Mouse (Mus musculus): ENCODE measurements at regions not wholly inside any gene's neighbourhood (a gene's known extent, or its start where the extent isn't known, plus 50 kb on each side); places are given as distances from the start of the nearest gene placed in this dataset.

DNA sequence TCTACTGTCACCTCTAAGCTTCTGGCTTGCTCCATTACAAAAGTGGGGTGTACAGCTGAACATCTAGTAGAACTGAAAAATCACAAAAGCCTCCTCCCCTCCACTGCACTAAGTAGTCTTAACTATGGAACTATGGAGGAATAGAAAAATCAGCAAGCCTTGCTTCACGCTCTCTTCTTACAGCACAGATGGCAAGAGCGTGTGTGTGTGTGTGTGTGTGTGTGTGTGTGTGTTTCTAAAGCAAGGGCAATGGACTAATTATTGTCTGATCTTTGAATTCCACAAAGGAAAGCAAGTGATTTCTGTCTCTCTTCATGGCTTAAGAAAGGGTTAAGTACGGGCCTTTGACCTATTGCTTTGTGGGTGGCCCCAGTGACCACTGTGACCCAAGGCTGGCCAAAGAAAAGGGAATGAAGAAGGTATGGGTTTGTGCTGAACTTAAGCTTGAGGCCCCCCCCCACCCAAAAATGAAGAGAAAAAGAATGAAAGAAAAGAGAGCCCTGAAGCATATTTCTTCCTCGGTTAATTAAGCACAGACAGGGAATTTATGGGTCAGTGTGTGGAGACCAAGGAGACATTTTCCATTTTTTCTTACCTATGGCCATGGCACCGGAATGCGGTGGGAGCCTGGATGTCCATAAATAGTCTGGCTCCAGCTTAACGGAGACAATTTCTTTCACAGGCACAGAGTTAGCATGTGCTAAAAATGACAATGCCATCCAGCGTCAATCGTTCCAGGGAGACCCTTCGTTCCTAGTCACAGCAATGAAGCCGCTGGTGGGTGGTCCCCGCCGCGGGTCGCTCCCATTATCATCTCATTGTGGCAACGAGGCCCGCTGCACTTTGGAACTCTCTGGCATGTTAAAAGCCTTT is 119.8 kb downstream of the Zbtb18 start:
- H3K9ac ChIP-seq (replicated peaks) = no peak overlapping the region
- no peak overlapping the region for H3K27ac ChIP-seq (ENCODE audit: low read depth)
- DNase-seq = no peak
- H3K9me3 ChIP-seq (ENCODE audit: low read length) = no peaks in the 10 kb centered on the region
- no peak for ATAC-seq
- no peaks in the 10 kb centered on the region for H3K27me3 ChIP-seq (ENCODE audit: insufficient read depth, low read length)
- no peak overlapping the region for H3K4me2 ChIP-seq (ENCODE audit: low read depth, low read length)
- H3K4me3 ChIP-seq (ENCODE audit: low read depth, low read length) = no peak overlapping the region
- TF ChIP-seq EP300 (IDR thresholded peaks at IDR 0.05; ENCODE audit: low read depth) (no peak), CTCF (IDR thresholded peaks at IDR 0.05; ENCODE audit: low read depth) (no peak)
- 87% methylated on average over 17 of the region's 17 CpGs for WGBS (ENCODE audit: insufficient replicate concordance)
- no peaks in the 10 kb centered on the region for H3K36me3 ChIP-seq (replicated peaks; ENCODE audit: insufficient read depth, low read length)
- no peaks in the 10 kb centered on the region for H3K4me1 ChIP-seq (ENCODE audit: insufficient read depth)

DNA sequence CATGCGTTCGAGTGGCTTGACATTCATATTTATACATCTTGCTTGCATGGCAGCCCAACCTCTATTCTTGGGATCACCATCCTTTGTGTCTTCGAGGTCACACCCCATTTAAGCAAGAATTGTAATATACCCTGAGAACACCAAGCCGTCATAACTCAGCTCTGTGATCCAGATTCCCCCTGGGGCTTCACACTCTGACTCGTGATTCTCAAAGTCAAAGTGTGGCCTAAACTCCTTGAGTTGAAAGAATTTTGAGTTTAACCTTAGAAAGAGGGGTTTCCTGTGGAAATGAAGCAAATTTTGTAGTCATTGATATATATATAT is 120.4 kb downstream of the Zbtb18 start:
- Histone ChIP-seq H3K9me3 (ENCODE audit: low read length) (no peaks in the 10 kb centered on the region), H3K9ac (replicated peaks) (no peak overlapping the region), H3K4me3 (ENCODE audit: low read depth, low read length) (no peak overlapping the region), H3K27me3 (ENCODE audit: insufficient read depth, low read length) (no peaks in the 10 kb centered on the region), H3K36me3 (replicated peaks; ENCODE audit: insufficient read depth, low read length) (no peaks in the 10 kb centered on the region), H3K4me1 (ENCODE audit: insufficient read depth) (no peaks in the 10 kb centered on the region), H3K4me2 (ENCODE audit: low read depth, low read length) (no peak overlapping the region), H3K27ac (ENCODE audit: low read depth) (no peak overlapping the region)
- WGBS (ENCODE audit: insufficient replicate concordance) = 82% methylated on average over 5 of the region's 5 CpGs
- ATAC-seq = no peak
- TF ChIP-seq EP300 (IDR thresholded peaks at IDR 0.05; ENCODE audit: low read depth) = no peak
- no peak for DNase-seq

DNA sequence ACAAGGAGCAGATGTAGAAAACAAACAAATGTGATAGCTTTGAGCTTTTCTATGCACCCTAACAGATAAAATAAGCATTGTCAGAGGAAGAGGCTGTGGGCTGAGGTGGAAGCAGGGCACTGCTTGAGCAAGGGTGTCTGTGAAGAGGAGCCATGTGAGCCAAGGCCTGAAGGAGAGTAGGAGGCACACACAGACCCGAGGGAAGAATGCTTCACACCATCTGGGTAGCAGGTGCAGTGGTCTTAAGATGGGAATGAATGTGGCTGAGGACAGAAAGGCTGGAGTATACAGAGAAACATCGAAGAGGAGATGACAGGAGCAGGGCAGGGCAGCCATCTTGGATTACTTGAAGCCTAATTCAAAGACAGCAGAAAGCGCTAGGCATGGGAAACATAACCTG is 123.5 kb downstream of the Zbtb18 start:
- no peaks in the 10 kb centered on the region for H3K9me3 ChIP-seq (ENCODE audit: low read length)
- ATAC-seq (no peak), DNase-seq (no peak)
- H3K36me3 ChIP-seq (replicated peaks; ENCODE audit: insufficient read depth, low read length) = no peaks in the 10 kb centered on the region
- WGBS (ENCODE audit: insufficient replicate concordance) = 68% methylated on average over 3 of the region's 3 CpGs
- no peak overlapping the region for H3K4me2 ChIP-seq (ENCODE audit: low read depth, low read length)
- no peak overlapping the region for H3K9ac ChIP-seq (replicated peaks)
- H3K27ac ChIP-seq (ENCODE audit: low read depth) = no peak overlapping the region
- TF ChIP-seq CTCF (IDR thresholded peaks at IDR 0.05; ENCODE audit: low read depth) (no peak), EP300 (IDR thresholded peaks at IDR 0.05; ENCODE audit: low read depth) (no peak)
- no peak overlapping the region for H3K4me3 ChIP-seq (ENCODE audit: low read depth, low read length)
- H3K4me1 ChIP-seq (ENCODE audit: insufficient read depth) = no peaks in the 10 kb centered on the region
- no peaks in the 10 kb centered on the region for H3K27me3 ChIP-seq (ENCODE audit: insufficient read depth, low read length)

DNA sequence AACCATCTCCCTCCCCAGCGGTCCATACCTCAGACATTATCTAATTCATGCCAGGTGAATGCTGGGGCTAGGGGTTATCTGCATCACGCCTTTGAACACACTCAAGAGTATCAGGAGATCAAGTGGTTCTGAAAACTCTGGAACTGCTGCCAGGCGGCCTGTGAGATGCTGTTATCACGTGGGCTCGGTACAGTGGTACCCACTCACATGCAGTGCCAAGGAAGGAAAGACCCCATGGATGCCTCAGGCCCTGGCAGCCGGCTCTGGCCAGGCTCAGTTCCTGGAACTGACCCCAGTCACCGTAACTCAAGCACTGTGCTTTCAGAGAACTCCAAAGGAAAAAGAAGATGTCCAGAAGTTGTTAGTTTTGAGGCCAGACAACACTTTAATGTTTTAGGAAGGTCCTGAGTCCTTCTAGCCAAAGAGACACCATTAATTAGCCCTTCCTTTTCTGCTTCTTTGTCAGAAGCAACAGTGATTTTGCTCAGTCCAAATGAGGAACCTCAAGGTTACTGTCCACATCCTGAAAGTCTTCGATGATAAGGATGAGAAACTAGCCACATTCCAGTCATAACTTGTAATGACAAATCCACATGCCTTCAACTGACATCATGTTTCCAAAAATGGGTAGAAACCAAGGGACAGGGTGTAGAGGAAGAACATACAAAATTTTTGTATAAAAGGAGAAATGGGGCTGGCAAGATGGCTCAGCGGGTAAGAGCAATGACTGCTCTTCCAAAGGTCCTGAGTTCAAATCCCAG is 126.1 kb downstream of the Zbtb18 start:
- no peak overlapping the region for H3K27ac ChIP-seq (ENCODE audit: low read depth)
- no peaks in the 10 kb centered on the region for H3K36me3 ChIP-seq (replicated peaks; ENCODE audit: insufficient read depth, low read length)
- no peak overlapping the region for H3K4me2 ChIP-seq (ENCODE audit: low read depth, low read length)
- H3K4me3 ChIP-seq (ENCODE audit: low read depth, low read length) = no peak overlapping the region
- H3K27me3 ChIP-seq (ENCODE audit: insufficient read depth, low read length) = no peaks in the 10 kb centered on the region
- WGBS (ENCODE audit: insufficient replicate concordance) = 62% methylated on average over 9 of the region's 9 CpGs
- H3K9ac ChIP-seq (replicated peaks) = no peak overlapping the region
- no peaks in the 10 kb centered on the region for H3K4me1 ChIP-seq (ENCODE audit: insufficient read depth)
- ATAC-seq = no peak
- TF ChIP-seq CTCF (IDR thresholded peaks at IDR 0.05; ENCODE audit: low read depth) = no peak
- TF ChIP-seq EP300 (IDR thresholded peaks at IDR 0.05; ENCODE audit: low read depth) = no peak
- H3K9me3 ChIP-seq (ENCODE audit: low read length) = no peaks in the 10 kb centered on the region
- no peak for DNase-seq

DNA sequence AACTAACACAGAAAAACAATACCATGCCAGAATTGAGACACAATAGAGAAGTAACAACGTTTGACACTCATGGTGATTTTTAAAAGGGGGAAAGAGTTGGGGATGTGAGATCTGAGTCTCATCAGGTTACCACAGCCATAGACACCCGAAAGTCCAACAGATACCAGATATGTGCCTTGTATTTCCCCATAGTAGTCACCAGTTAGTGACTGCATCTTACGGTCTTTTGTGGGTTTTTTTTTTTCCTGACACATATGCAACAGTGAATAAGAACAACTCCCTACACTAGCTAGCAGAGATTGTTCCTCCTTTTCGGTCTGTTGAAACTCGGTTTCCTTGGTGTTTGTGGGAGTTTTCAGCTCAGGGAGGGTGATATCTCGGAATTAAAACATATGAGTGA is 127.4 kb downstream of the Zbtb18 start:
- no peaks in the 10 kb centered on the region for H3K27me3 ChIP-seq (ENCODE audit: insufficient read depth, low read length)
- no peaks in the 10 kb centered on the region for H3K36me3 ChIP-seq (replicated peaks; ENCODE audit: insufficient read depth, low read length)
- ATAC-seq (no peak), DNase-seq (no peak)
- WGBS (ENCODE audit: insufficient replicate concordance) = 63% methylated on average over 6 of the region's 6 CpGs
- H3K4me1 ChIP-seq (ENCODE audit: insufficient read depth) = no peaks in the 10 kb centered on the region
- no peak overlapping the region for H3K27ac ChIP-seq (ENCODE audit: low read depth)
- H3K4me3 ChIP-seq (ENCODE audit: low read depth, low read length) = no peak overlapping the region
- H3K4me2 ChIP-seq (ENCODE audit: low read depth, low read length) = no peak overlapping the region
- H3K9me3 ChIP-seq (ENCODE audit: low read length) = no peaks in the 10 kb centered on the region
- TF ChIP-seq CTCF (IDR thresholded peaks at IDR 0.05; ENCODE audit: low read depth) (no peak), EP300 (IDR thresholded peaks at IDR 0.05; ENCODE audit: low read depth) (no peak)
- H3K9ac ChIP-seq (replicated peaks) = no peak overlapping the region

DNA sequence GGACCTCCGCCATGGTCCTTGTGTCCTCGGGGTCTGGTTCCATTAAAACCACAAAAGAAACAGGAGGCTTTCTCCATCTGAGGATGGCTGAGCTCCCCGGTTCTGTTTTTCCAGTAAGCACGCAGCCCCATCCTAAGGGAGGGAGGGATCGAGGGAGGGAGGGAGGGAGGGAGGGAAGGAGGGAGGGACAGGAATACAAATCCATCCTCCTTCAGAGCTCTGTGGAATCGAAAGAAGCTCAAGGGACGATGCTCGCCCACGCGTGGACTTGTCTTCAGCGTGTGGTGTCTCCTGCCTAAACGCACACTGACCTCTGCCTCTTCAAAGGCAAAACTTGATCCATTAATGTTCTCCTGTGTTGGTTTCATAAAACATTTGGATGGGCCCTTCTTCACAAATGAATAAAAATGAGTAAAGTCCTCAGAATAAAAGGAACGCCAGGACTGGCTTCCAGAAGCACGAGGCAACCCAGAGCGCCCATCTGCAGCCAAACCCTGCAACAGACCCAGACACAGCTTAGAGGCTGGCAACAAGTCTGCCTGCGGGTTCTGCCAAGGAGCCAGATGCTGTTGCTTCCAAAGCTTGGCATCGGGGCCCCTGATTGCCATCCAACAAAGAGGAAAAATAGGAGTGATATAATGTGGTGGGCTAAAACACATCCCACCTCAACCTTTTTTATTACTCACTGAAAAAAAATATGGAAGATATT is 131.0 kb downstream of the Zbtb18 start:
- no peak for ATAC-seq
- WGBS (ENCODE audit: insufficient replicate concordance) = 76% methylated on average over 17 of the region's 17 CpGs

More for the DNA sequence above, 131.0 kb downstream of the Zbtb18 start:
- H3K27me3 ChIP-seq (ENCODE audit: insufficient read depth, low read length) = no peaks in the 10 kb centered on the region
- H3K36me3 ChIP-seq (replicated peaks; ENCODE audit: insufficient read depth, low read length) = no peaks in the 10 kb centered on the region
- DNase-seq = no peak
- H3K4me1 ChIP-seq (ENCODE audit: insufficient read depth) = no peaks in the 10 kb centered on the region
- no peak overlapping the region for H3K27ac ChIP-seq (ENCODE audit: low read depth)
- no peak overlapping the region for H3K9ac ChIP-seq (replicated peaks)
- TF ChIP-seq CTCF (IDR thresholded peaks at IDR 0.05; ENCODE audit: low read depth) (no peak), EP300 (IDR thresholded peaks at IDR 0.05; ENCODE audit: low read depth) (no peak)
- H3K4me3 ChIP-seq (ENCODE audit: low read depth, low read length) = no peak overlapping the region
- H3K4me2 ChIP-seq (ENCODE audit: low read depth, low read length) = no peak overlapping the region
- H3K9me3 ChIP-seq (ENCODE audit: low read length) = no peaks in the 10 kb centered on the region
